Mouse (Mus musculus) forebrain, embryonic 16.5 days (tissue): Measurements from ENCODE around the gene Meis2. TPM values are rescaled to one million over a fixed set of nuclear protein-coding genes. Genes with fewer than 3 reads are reported as not detected.
A peak's percentile ranks its signal among the peaks of the same experiment; 100 is the strongest.

Experiments
- ATAC-seq: fragments of 200-750 bp; cut with Nextera tagmentation; 2 replicates; pipeline ENCODE4 v1.8.0; 2017; ENCODE audit warnings: mild to moderate bottlenecking, moderate library complexity
- H3K27ac ChIP-seq: fragments of 300-500 bp; sonication (generic); 2 replicates; pipeline ENCODE4 v1.5.1; 2014; ENCODE audit warnings: low read length, control low read depth
- H3K27me3 ChIP-seq: fragments of 300-500 bp; sonication (generic); replicated peaks from 2 replicates; pipeline ENCODE4 v1.6.1; 2014; ENCODE audit warnings: low read length; ENCODE audit not compliant: control insufficient read depth, insufficient read depth
- H3K36me3 ChIP-seq: fragments of 300-500 bp; sonication (generic); 2 replicates; pipeline ENCODE4 v1.6.1; 2014; ENCODE audit not compliant: control insufficient read depth, insufficient read depth
- H3K4me1 ChIP-seq: fragments of 300-500 bp; sonication (generic); replicated peaks from 2 replicates; pipeline ENCODE4 v1.6.1; 2014; ENCODE audit warnings: low read length; ENCODE audit not compliant: control insufficient read depth, insufficient read depth
- H3K4me2 ChIP-seq: fragments of 300-500 bp; sonication (generic); 2 replicates; pipeline ENCODE4 v1.6.1; 2014; ENCODE audit warnings: mild to moderate bottlenecking, low read length, control low read depth
- H3K4me3 ChIP-seq: fragments of 300-500 bp; sonication (generic); replicated peaks from 2 replicates; pipeline ENCODE4 v1.5.1; 2014; ENCODE audit warnings: mild to moderate bottlenecking, low read length, control low read depth
- H3K9ac ChIP-seq: fragments of 300-500 bp; sonication (generic); replicated peaks from 2 replicates; pipeline ENCODE4 v1.6.1; 2014; ENCODE audit warnings: low read depth, low read length, control low read depth
- H3K9me3 ChIP-seq: fragments of 300-500 bp; sonication (generic); 2 replicates; pipeline ENCODE4 v1.6.1; 2016; ENCODE audit warnings: low read length; ENCODE audit not compliant: control insufficient read depth
- WGBS: fragments of 180-500 bp; shearing (Covaris S2); extraction: QIAGEN DNeasy Blood & Tissue Kit; methylation state at CpG from one replicate; pipeline ENCODE4 v1.1.7; 2014; 5-methylcytosine and 5-hydroxymethylcytosine counted together
- polyA plus RNA-seq: library from polyadenylated mRNA; unstranded; fragments of >200 nt; fragmentation: Nextera tagmentation; extraction: Ambion mirVana; gene quantifications from 2 replicates; pipeline ENCODE4 v1.2.1, GENCODE M21; 2015

Gene Meis2
- polyA plus RNA-seq, 1 experiment from 2014 or later: 154 TPM

- Histone ChIP-seq H3K4me1 (peaks cover 60% of the 10 kb centered on the region), H3K27ac (peak overlapping the region; percentile 84), H3K9me3 (no peaks in the 10 kb centered on the region), H3K4me2 (peak overlapping the region; percentile 31), H3K4me3 (peak overlapping the region; percentile 26), H3K9ac (peak overlapping the region; percentile 60), H3K36me3 (no peaks in the 10 kb centered on the region), H3K27me3 (no peaks in the 10 kb centered on the region)
- ATAC-seq: no peak
- under 1% methylated on average over 11 of the region's 11 CpGs for WGBS
These were observed 208.2 kb downstream of the Meis2 start for GRCm38 (mm10) chr2:115857123-115858080.

GRCm38 (mm10) chr2:115856401-115857073, 209.1 kb downstream of the Meis2 start:
- H3K36me3 ChIP-seq: no peaks in the 10 kb centered on the region
- ATAC-seq: peak; percentile 38
- peak overlapping the region; percentile 68 for H3K4me2 ChIP-seq
- H3K27ac ChIP-seq: peak overlapping the region; percentile 91
- H3K27me3 ChIP-seq: 0 out of 2 replicates have a peak, but pooled peaks cover 2% of the 10 kb centered on the region
- peak overlapping the region; percentile 40 for H3K4me3 ChIP-seq
- peaks cover 65% of the 10 kb centered on the region for H3K4me1 ChIP-seq
- H3K9ac ChIP-seq: peak overlapping the region; percentile 32
- H3K9me3 ChIP-seq: no peaks in the 10 kb centered on the region
- WGBS: under 1% methylated on average over 13 of the region's 13 CpGs

- peak overlapping the region; percentile 58 for H3K9ac ChIP-seq
- H3K9me3 ChIP-seq: no peaks in the 10 kb centered on the region
- H3K4me3 ChIP-seq: peak overlapping the region; percentile 40
- peak overlapping the region; percentile 91 for H3K27ac ChIP-seq
- no peaks in the 10 kb centered on the region for H3K36me3 ChIP-seq
- H3K4me1 ChIP-seq: peaks cover 60% of the 10 kb centered on the region
- WGBS: under 1% methylated on average over 33 of the region's 33 CpGs
- 0 out of 2 replicates have a peak, but pooled peaks cover 2% of the 10 kb centered on the region for H3K27me3 ChIP-seq
- peak overlapping the region; percentile 68 for H3K4me2 ChIP-seq
- ATAC-seq: peak; percentile 79
These were observed 209.9 kb downstream of the Meis2 start for GRCm38 (mm10) chr2:115855511-115856400.

DNA sequence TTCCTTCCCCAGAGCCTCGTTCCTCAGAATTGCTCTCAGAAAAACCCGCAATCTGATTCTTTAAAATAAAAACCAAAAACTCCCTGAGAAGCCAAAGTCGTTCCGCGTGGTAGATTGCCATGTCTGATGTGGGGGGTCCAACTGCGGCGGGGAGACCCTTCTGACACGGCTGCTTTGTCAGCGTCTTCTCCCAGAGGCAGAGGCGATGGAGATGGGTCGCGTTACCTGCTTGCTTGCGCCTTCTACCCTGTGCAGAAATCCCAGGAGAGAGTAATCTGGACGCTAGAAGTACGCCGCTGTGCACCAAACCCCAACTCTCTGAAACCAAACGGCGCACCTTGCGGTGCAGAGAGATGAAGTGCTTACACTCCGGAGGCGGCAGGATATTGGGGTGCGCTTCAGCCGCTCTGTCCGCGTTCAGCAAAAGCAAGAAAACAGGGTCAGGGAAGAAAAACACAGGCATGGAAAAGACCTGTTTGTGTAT, 210.8 kb downstream of the Meis2 start:
- Histone ChIP-seq H3K36me3 (no peaks in the 10 kb centered on the region), H3K4me3 (peak overlapping the region; percentile 33), H3K27me3 (0 out of 2 replicates have a peak, but pooled peaks cover 2% of the 10 kb centered on the region), H3K4me1 (peaks cover 52% of the 10 kb centered on the region), H3K9ac (peak overlapping the region; percentile 58), H3K27ac (peak overlapping the region; percentile 68), H3K4me2 (peak overlapping the region; percentile 68), H3K9me3 (no peaks in the 10 kb centered on the region)
- ATAC-seq: no peak
- WGBS: 2% methylated on average over 25 of the region's 25 CpGs

DNA sequence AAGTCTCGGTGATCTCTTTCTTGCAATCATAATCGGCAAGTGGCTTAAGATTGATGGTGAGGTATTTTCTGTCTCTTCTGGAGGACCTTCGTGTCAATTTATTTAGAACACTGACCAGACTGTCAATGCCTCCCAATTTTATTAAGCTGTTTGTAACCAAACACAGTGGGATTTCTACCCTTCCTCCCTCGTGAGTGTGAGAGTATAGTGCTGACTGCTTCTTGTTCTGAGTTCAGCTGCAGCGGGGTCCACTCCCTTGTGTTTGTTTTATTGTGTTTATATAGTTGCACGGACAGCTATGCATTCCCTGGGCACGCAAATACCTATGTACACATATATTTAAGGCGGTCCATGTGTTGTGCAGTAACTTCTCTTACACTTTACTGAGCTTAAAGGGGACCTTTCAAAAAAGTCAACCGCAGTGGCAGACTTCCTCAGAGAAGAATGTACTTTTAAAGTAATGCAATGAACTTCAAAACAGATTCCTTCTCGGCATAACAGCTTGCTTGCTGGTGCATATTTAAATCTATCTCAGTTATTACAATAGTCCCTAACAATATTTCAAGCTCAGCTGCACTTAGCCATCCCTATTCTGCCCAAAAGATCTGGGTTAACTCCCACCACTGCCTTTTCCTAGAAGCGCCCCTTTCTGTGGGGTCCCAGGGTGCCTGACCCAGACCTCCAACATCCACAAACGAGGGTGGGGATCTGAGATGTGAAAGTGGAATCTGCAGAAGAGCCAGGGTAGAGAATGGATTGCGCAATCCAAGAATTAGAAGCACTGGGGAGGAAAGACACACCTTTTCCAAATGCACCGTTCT, 211.4 kb downstream of the Meis2 start:
- Histone ChIP-seq H3K4me2 (peak overlapping the region; percentile 68), H3K27me3 (0 out of 2 replicates have a peak, but pooled peaks cover 2% of the 10 kb centered on the region), H3K4me1 (peaks cover 45% of the 10 kb centered on the region), H3K4me3 (peak overlapping the region; percentile 33), H3K36me3 (no peaks in the 10 kb centered on the region), H3K27ac (peak overlapping the region; percentile 68), H3K9ac (peak overlapping the region; percentile 58), H3K9me3 (no peaks in the 10 kb centered on the region)
- WGBS: 11% methylated on average over 14 of the region's 14 CpGs
- no peak for ATAC-seq

- Histone ChIP-seq H3K9me3 (no peaks in the 10 kb centered on the region), H3K4me1 (peaks cover 39% of the 10 kb centered on the region), H3K27me3 (0 out of 2 replicates have a peak, but pooled peaks cover 2% of the 10 kb centered on the region), H3K4me2 (peak overlapping the region; percentile 68), H3K4me3 (no peak overlapping the region; the same call in 1 of the 2 replicates), H3K27ac (peak overlapping the region; percentile 68), H3K36me3 (no peaks in the 10 kb centered on the region), H3K9ac (peak overlapping the region; percentile 58; the same call in 1 of the 2 replicates)
- WGBS: 11% methylated on average over 4 of the region's 4 CpGs
- ATAC-seq: no peak
These were observed 212.4 kb downstream of the Meis2 start for GRCm38 (mm10) chr2:115853221-115853620.

DNA sequence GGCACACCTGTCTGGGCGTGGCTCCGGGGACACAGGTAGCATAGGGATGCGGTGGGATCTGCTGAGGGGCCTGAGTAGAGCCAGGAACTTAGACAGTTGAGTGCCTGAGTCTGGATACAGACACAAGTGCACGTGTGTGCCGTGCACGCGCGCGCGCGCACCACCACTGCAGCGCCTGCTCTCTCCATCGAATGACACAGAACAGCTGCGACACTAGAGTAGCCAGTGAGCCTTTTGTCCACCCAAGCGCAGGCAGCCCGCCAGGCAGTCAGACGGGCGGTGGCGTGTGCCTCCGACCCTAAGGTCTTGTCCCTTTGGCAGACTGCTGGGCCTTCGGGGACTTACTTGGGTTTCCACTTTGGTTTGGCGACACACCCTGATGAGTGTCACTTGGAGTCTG, 213.0 kb downstream of the Meis2 start:
- H3K36me3 ChIP-seq: no peaks in the 10 kb centered on the region
- 1% methylated on average over 21 of the region's 22 CpGs for WGBS
- peak overlapping the region; percentile 54 for H3K9ac ChIP-seq
- H3K27me3 ChIP-seq: 0 out of 2 replicates have a peak, but pooled peaks cover 2% of the 10 kb centered on the region
- peaks cover 37% of the 10 kb centered on the region for H3K4me1 ChIP-seq
- peak overlapping the region; percentile 68 for H3K27ac ChIP-seq
- H3K4me2 ChIP-seq: peak overlapping the region; percentile 68
- H3K9me3 ChIP-seq: no peaks in the 10 kb centered on the region
- ATAC-seq: peak; percentile 39
- H3K4me3 ChIP-seq: peak overlapping the region; percentile 35

DNA sequence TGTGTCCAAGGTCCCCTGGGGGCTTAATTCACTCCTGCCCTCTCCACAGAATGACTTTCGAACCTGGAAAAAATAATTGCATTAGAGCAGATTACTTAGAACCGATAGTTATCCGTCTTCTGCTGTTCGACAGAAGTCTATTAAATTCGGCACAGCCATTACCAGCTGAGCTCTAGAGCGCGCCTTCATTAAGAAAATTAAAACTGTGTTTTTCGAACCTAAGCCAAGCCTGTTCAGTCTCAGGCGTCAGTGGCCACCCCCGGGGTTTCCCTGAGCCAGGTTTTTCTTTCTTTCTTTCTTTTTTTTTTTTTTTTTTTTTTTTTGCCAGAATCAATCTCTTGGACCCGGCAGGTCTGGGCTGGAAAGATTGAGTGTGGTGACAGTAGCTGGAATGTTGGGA, 213.5 kb downstream of the Meis2 start:
- no peaks in the 10 kb centered on the region for H3K36me3 ChIP-seq
- 0 out of 2 replicates have a peak, but pooled peaks cover 2% of the 10 kb centered on the region for H3K27me3 ChIP-seq
- H3K4me2 ChIP-seq: peak overlapping the region; percentile 68
- no peak for ATAC-seq
- H3K4me3 ChIP-seq: peak overlapping the region; percentile 35
- WGBS: 6% methylated on average over 11 of the region's 11 CpGs
- H3K9me3 ChIP-seq: no peaks in the 10 kb centered on the region
- H3K4me1 ChIP-seq: peaks cover 37% of the 10 kb centered on the region
- peak overlapping the region; percentile 68 for H3K27ac ChIP-seq
- peak overlapping the region; percentile 54; the same call in 1 of the 2 replicates for H3K9ac ChIP-seq
